Mouse (Mus musculus): ENCODE results near the gene Retsat. TPM values are rescaled to one million over a fixed set of nuclear protein-coding genes. Genes with fewer than 3 reads are reported as not detected.
A peak's percentile ranks its signal among the peaks of the same experiment; 100 is the strongest.

Retsat gene
- polyA plus RNA-seq, 1 experiment: 173 TPM

- Histone ChIP-seq H3K4me3 (ENCODE audit: insufficient read depth, low read depth, low read length) (no peak overlapping the region), H3K27ac (replicated peaks; ENCODE audit: low read depth, low read length) (0 out of 2 replicates have a peak overlapping the region, but pooled peaks have one; percentile 23), H3K4me1 (ENCODE audit: control insufficient read depth, insufficient read depth, insufficient read length, low read length) (no peaks in the 10 kb centered on the region)
These were observed 26.4 kb upstream of the Retsat start for GRCm38 (mm10) chr6:72571826-72572225.

GRCm38 (mm10) chr6:72576041-72576440 is 22.2 kb upstream of the Retsat start:
- H3K4me1 ChIP-seq (ENCODE audit: control insufficient read depth, insufficient read depth, insufficient read length, low read length): no peaks in the 10 kb centered on the region

GRCm38 (mm10) chr6:72581625-72582382 is 16.5 kb upstream of the Retsat start:
- Histone ChIP-seq H3K4me1 (ENCODE audit: control insufficient read depth, insufficient read depth, insufficient read length, low read length) (peaks cover 19% of the 10 kb centered on the region), H3K4me3 (ENCODE audit: insufficient read depth, low read depth, low read length) (no peak overlapping the region), H3K27ac (replicated peaks; ENCODE audit: low read depth, low read length) (peak overlapping the region; percentile 95)

More at GRCm38 (mm10) chr6:72576041-72576440, 22.2 kb upstream of the Retsat start:
- H3K4me3 ChIP-seq (ENCODE audit: insufficient read depth, low read depth, low read length): no peak overlapping the region
- no peak overlapping the region; the same call in 1 of the 2 replicates for H3K27ac ChIP-seq (replicated peaks; ENCODE audit: low read depth, low read length)

GRCm38 (mm10) chr6:72583211-72583839 is 14.9 kb upstream of the Retsat start:
- no peak overlapping the region for H3K4me3 ChIP-seq (ENCODE audit: insufficient read depth, low read depth, low read length)
- H3K27ac ChIP-seq (replicated peaks; ENCODE audit: low read depth, low read length): peak overlapping the region; percentile 96
- H3K4me1 ChIP-seq (ENCODE audit: control insufficient read depth, insufficient read depth, insufficient read length, low read length): peaks cover 19% of the 10 kb centered on the region

DNA sequence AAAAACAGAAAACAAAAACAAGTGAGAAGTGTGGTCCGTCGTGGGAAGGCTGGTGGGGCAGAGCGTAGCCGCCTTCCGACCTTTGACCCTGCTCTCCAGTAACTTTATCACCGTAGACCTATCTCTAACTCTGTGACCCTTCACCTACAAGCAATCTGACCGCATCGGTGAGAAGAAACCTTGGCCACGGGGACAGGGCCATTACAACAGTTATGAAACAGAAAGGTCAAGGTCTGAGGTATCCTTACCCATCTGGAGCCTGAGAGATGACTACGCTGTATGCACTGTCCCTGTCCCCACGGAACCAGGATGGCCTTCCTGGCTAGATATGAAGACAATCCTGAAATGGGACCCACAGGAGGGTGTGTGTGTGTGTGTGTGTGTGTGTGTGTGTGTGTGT is 14.1 kb upstream of the Retsat start:
- Histone ChIP-seq H3K27ac (replicated peaks; ENCODE audit: low read depth, low read length) (peak overlapping the region; percentile 96), H3K4me1 (ENCODE audit: control insufficient read depth, insufficient read depth, insufficient read length, low read length) (peaks cover 19% of the 10 kb centered on the region), H3K4me3 (ENCODE audit: insufficient read depth, low read depth, low read length) (no peak overlapping the region)

DNA sequence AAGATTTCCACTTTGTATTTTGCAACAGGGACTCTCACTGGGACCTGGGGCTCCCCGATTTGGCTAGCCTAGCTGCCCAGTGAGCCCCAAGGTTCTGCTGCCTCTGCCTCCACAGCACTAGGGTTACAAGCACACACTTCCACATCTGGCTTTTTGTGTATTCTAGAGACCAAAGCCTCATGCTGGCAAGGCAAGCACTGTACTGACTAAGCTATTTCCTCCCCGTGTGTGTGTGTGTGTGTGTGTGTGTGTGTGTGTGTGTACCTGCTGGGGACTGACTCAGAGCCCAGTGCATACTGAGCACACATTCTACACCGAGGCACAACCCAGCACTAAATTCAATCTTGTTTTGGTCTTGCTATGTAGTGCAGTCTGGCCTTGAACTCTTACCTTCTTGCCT is 11.6 kb upstream of the Retsat start:
- Histone ChIP-seq H3K4me1 (ENCODE audit: control insufficient read depth, insufficient read depth, insufficient read length, low read length) (peaks cover 16% of the 10 kb centered on the region), H3K27ac (replicated peaks; ENCODE audit: low read depth, low read length) (peak overlapping the region; percentile 9), H3K4me3 (ENCODE audit: insufficient read depth, low read depth, low read length) (no peak overlapping the region)

- H3K4me1 ChIP-seq (ENCODE audit: control insufficient read depth, insufficient read depth, insufficient read length, low read length): peaks cover 10% of the 10 kb centered on the region; the same call in 1 of the 2 replicates
- no peak overlapping the region for H3K4me3 ChIP-seq (ENCODE audit: insufficient read depth, low read depth, low read length)
These were observed 10.0 kb upstream of the Retsat start for GRCm38 (mm10) chr6:72588307-72588706.

GRCm38 (mm10) chr6:72590111-72590510 is 8.2 kb upstream of the Retsat start:
- H3K4me1 ChIP-seq (ENCODE audit: control insufficient read depth, insufficient read depth, insufficient read length, low read length): peaks cover 2% of the 10 kb centered on the region; the same call in 1 of the 2 replicates
- no peak overlapping the region for H3K27ac ChIP-seq (replicated peaks; ENCODE audit: low read depth, low read length)
- no peak overlapping the region for H3K4me3 ChIP-seq (ENCODE audit: insufficient read depth, low read depth, low read length)

More at GRCm38 (mm10) chr6:72588307-72588706, 10.0 kb upstream of the Retsat start:
- H3K27ac ChIP-seq (replicated peaks; ENCODE audit: low read depth, low read length): no peak overlapping the region

GRCm38 (mm10) chr6:72593011-72593803 is 5.1 kb upstream of the Retsat start:
- Histone ChIP-seq H3K4me3 (ENCODE audit: insufficient read depth, low read depth, low read length) (no peak overlapping the region), H3K27ac (replicated peaks; ENCODE audit: low read depth, low read length) (peak overlapping the region; percentile 67), H3K4me1 (ENCODE audit: control insufficient read depth, insufficient read depth, insufficient read length, low read length) (peaks cover 2% of the 10 kb centered on the region; the same call in 1 of the 2 replicates)

- Histone ChIP-seq H3K4me1 (ENCODE audit: control insufficient read depth, insufficient read depth, insufficient read length, low read length) (peaks cover 2% of the 10 kb centered on the region; the same call in 1 of the 2 replicates), H3K4me3 (ENCODE audit: insufficient read depth, low read depth, low read length) (no peak overlapping the region), H3K27ac (replicated peaks; ENCODE audit: low read depth, low read length) (peak overlapping the region; percentile 67)
These were observed 4.4 kb upstream of the Retsat start for GRCm38 (mm10) chr6:72593914-72594313.

GRCm38 (mm10) chr6:72597083-72597874 is 996 bp upstream of the Retsat start:
- H3K27ac ChIP-seq (replicated peaks; ENCODE audit: low read depth, low read length): peak overlapping the region; percentile 76
- peaks cover 2% of the 10 kb centered on the region; the same call in 1 of the 2 replicates for H3K4me1 ChIP-seq (ENCODE audit: control insufficient read depth, insufficient read depth, insufficient read length, low read length)
- H3K4me3 ChIP-seq (ENCODE audit: insufficient read depth, low read depth, low read length): peak overlapping the region; percentile 87

DNA sequence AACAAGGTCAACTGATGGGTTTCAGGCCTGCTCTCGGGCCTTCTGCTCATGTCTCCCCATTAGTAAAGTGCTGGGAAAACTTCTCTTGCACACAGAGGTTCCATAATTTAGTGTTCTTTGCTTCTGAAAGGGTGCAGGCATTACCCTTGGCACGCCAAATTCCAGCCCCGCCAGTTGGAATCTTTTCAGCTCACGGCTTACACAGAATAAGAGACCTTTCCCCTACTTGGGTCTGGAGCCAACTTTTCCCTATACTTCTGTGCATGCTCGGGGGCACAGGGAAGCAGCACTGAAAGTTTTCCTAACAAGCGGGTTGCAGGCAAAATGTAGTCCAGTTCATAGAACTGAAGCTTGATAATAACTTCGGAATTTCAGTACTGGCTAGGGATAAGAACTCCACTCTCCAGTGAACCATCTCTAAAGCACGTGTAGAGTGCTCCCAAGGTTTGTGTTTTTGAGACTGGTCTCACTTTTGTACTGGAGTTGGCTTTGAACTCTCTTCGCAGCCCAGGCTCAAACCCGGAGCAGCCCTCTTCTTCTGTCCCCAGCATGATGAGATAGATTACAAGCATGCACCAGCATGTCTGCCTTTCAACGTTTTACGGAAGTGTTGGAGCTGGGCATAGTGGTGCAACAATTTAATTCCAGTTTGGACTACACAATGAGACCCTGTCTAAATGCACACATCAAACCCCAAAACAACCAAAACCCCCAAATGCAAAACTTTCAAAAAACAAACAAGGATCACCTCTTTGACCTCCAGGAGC is 699 bp downstream of the Retsat start:
- H3K4me1 ChIP-seq (ENCODE audit: control insufficient read depth, insufficient read depth, insufficient read length, low read length): no peaks in the 10 kb centered on the region
- H3K4me3 ChIP-seq (ENCODE audit: insufficient read depth, low read depth, low read length): peak overlapping the region; percentile 67
- peak overlapping the region; percentile 80 for H3K27ac ChIP-seq (replicated peaks; ENCODE audit: low read depth, low read length)

GRCm38 (mm10) chr6:72600216-72600615 is 1.9 kb downstream of the Retsat start:
- Histone ChIP-seq H3K4me1 (ENCODE audit: control insufficient read depth, insufficient read depth, insufficient read length, low read length) (no peaks in the 10 kb centered on the region), H3K4me3 (ENCODE audit: insufficient read depth, low read depth, low read length) (no peak overlapping the region), H3K27ac (replicated peaks; ENCODE audit: low read depth, low read length) (peak overlapping the region; percentile 60; the same call in 1 of the 2 replicates)

- no peaks in the 10 kb centered on the region for H3K4me1 ChIP-seq (ENCODE audit: control insufficient read depth, insufficient read depth, insufficient read length, low read length)
- no peak overlapping the region for H3K4me3 ChIP-seq (ENCODE audit: insufficient read depth, low read depth, low read length)
- no peak overlapping the region for H3K27ac ChIP-seq (replicated peaks; ENCODE audit: low read depth, low read length)
These were observed 2.5 kb downstream of the Retsat start for GRCm38 (mm10) chr6:72600771-72601170.
